Comparison of ENCODE assay signal across 34 mouse cellular contexts in the genomic region with DNA sequence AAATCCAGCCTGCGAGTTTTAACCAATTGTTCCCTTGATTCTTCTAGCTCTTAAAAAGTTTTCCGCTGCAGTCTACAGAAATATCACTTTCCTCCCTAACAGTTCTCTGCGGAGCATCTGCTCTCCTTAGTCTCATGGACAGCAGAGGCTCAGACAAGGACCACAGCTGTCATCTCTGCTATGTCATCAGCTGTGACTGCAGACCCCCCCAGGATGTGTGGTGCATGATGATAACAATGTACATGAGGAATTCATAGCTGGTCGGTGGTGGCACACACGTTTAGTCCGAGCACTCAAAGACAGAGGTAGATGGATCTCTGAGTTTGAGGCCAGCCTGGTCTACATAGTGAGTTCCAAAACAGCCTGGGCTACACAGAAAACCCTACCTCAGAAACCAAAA. TPM values are rescaled to one million over a fixed set of nuclear protein-coding genes. Genes with fewer than 3 reads are reported as not detected.
"Had no signal": no experiment of that assay in that cellular context is flagged by ENCODE, and none has a peak within 500 bp of the region (broad histone marks: within the 10 kb centered on the region; RNA-seq: fewer than 3 reads in every experiment).

No protein-coding gene starts in this region.

RNA-seq across cellular contexts. Expression of a gene that starts 6.9 kb away (rescaled TPM):
- total RNA-seq: gastrocnemius, adult 18-20 months; gastrocnemius, adult 8-10 months; gastrocnemius, postnatal 14 days; gastrocnemius, postnatal 36 days; heart, adult 2 months; heart, postnatal 14 days; heart, postnatal 36 days; hematopoietic stem cell, adult 5-6 weeks; hindbrain, postnatal 0 days; layer of hippocampus, adult 18-20 months; layer of hippocampus, adult 8-10 months; layer of hippocampus, postnatal 14 days; layer of hippocampus, postnatal 36 days; left cerebral cortex, adult 18-20 months; left cerebral cortex, adult 8-10 months; left cerebral cortex, postnatal 4 days had no signal
- polyA plus RNA-seq: gonadal fat pad, adult 2 months; heart, adult 2 months; heart, embryonic 13.5 days; heart, embryonic 15.5 days; heart, postnatal 0 days; hindbrain, embryonic 11.5 days; hindbrain, embryonic 13.5 days; hindbrain, embryonic 15.5 days; hindbrain, postnatal 0 days; intestine, embryonic 14.5 days; intestine, embryonic 16.5 days; kidney, adult 2 months; kidney, embryonic 15.5 days; kidney, postnatal 0 days; large intestine, adult 2 months; limb, embryonic 13.5 days had no signal

RNA-seq across cellular contexts. Expression of a gene that starts 11.5 kb away (rescaled TPM):
- total RNA-seq: gastrocnemius, adult 18-20 months; gastrocnemius, adult 8-10 months; gastrocnemius, postnatal 14 days; gastrocnemius, postnatal 36 days; heart, adult 2 months; heart, postnatal 14 days; heart, postnatal 36 days; hematopoietic stem cell, adult 5-6 weeks; hindbrain, postnatal 0 days; layer of hippocampus, adult 18-20 months; layer of hippocampus, adult 8-10 months; layer of hippocampus, postnatal 14 days; layer of hippocampus, postnatal 36 days; left cerebral cortex, adult 18-20 months; left cerebral cortex, postnatal 10 days; left cerebral cortex, postnatal 25 days; left cerebral cortex, postnatal 4 days had no signal
- polyA plus RNA-seq: gonadal fat pad, adult 2 months; heart, adult 2 months; heart, embryonic 11.5 days; heart, embryonic 13.5 days; heart, embryonic 15.5 days; heart, postnatal 0 days; hindbrain, embryonic 11.5 days; hindbrain, embryonic 13.5 days; hindbrain, embryonic 15.5 days; hindbrain, postnatal 0 days; intestine, embryonic 14.5 days; intestine, embryonic 16.5 days; kidney, adult 2 months; kidney, embryonic 15.5 days; kidney, postnatal 0 days; large intestine, adult 2 months; limb, embryonic 11.5 days; limb, embryonic 13.5 days had no signal
